Mouse (Mus musculus): ENCODE results near the gene Hspa12b.

DNA sequence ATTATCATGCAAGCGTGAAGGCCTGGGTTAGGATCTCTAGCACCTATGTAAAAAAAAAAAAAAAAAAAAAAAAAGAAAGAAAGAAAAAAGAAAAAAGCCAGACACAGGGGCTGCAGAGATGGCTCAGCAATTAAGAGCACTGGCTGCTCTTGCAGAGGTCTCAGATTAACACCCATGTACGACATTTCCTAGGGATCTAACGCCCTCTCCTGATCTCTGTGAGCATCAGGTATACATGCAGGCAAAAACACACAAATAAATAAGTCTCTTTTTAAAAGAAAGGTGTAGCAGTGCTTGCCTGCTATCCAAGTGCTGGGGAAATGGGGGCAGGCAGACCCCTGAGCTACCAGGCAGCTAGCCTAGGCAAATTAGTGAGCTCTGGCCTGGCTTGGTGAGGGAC is 25.6 kb upstream of the Hspa12b start:
- TF ChIP-seq CTCF (IDR thresholded peaks at IDR 0.05; ENCODE audit: low read depth, low read length), result no peak
- TF ChIP-seq GATA2 (IDR thresholded peaks at IDR 0.05; ENCODE audit: borderline replicate concordance, low read depth, low read length), result no peak
- no peak for TF ChIP-seq TAL1 (conservative IDR thresholded peaks at IDR 0.05; ENCODE audit: low read depth, low read length)
- no peak for TF ChIP-seq GATA1 (IDR thresholded peaks at IDR 0.05; ENCODE audit: borderline replicate concordance, low read length)
- no peak for TF ChIP-seq POLR2AphosphoS5 (IDR thresholded peaks at IDR 0.05; ENCODE audit: insufficient replicate concordance, low read depth, low read length)

Measured in G1E (cell line).